Mouse (Mus musculus): ENCODE measurements around the gene Mboat1.

GRCm38 (mm10) chr13:30263681-30264080 lies 127.4 kb downstream of the Mboat1 start:
- TF ChIP-seq CTCF (IDR thresholded peaks at IDR 0.05; ENCODE audit: insufficient read depth, low read length), result no peak
- TF ChIP-seq POLR2A (IDR thresholded peaks at IDR 0.05; ENCODE audit: borderline replicate concordance, extremely low read depth, low read depth, low read length), result no peak
